Mouse (Mus musculus) forebrain, postnatal 0 days (tissue): ENCODE measurements at regions not wholly inside any gene's neighbourhood (a gene's known extent, or its start where the extent isn't known, plus 50 kb on each side); places are given as distances from the start of the nearest gene placed in this dataset.
A peak's percentile ranks its signal among the peaks of the same experiment; 100 is the strongest.

Experiments used
- ATAC-seq: fragments of 200-750 bp; cut with Nextera tagmentation; 2 replicates; pipeline ENCODE4 v1.8.0; 2017; ENCODE audit warnings: mild to moderate bottlenecking, moderate library complexity
- DNase-seq: peaks from one replicate; pipeline ENCODE4 v3.0.0-alpha.2; 2015
- H3K27ac ChIP-seq: fragments of 300-500 bp; sonication (generic); 2 replicates; pipeline ENCODE4 v1.5.1; 2014; ENCODE audit warnings: low read depth, mild to moderate bottlenecking, antibody characterized with exemption, low read length, moderate library complexity, mixed read lengths
- H3K27me3 ChIP-seq: fragments of 300-500 bp; sonication (generic); 2 replicates; pipeline ENCODE4 v1.6.1; 2014; ENCODE audit warnings: mild to moderate bottlenecking, low read length, mixed read lengths; ENCODE audit not compliant: insufficient read depth
- H3K36me3 ChIP-seq: fragments of 300-500 bp; sonication (generic); 2 replicates; pipeline ENCODE4 v1.6.1; 2014; ENCODE audit warnings: mild to moderate bottlenecking, moderate library complexity; ENCODE audit not compliant: insufficient read depth
- H3K4me1 ChIP-seq: fragments of 300-500 bp; sonication (generic); 2 replicates; pipeline ENCODE4 v1.6.1; 2014; ENCODE audit warnings: antibody characterized with exemption; ENCODE audit not compliant: insufficient read depth
- H3K4me2 ChIP-seq: fragments of 300-500 bp; sonication (generic); 2 replicates; pipeline ENCODE4 v1.6.1; 2014; ENCODE audit warnings: low read depth, mild to moderate bottlenecking, moderate library complexity
- H3K4me3 ChIP-seq: fragments of 300-500 bp; sonication (generic); 2 replicates; pipeline ENCODE4 v1.5.1; 2014; ENCODE audit warnings: low read depth, low read length, mixed read lengths
- H3K9ac ChIP-seq: fragments of 300-500 bp; sonication (generic); 2 replicates; pipeline ENCODE4 v1.6.1; 2014; ENCODE audit warnings: mild to moderate bottlenecking
- H3K9me3 ChIP-seq: fragments of 300-500 bp; sonication (generic); 2 replicates; pipeline ENCODE4 v1.6.1; 2016; ENCODE audit warnings: low read length
- CTCF ChIP-seq: sonication (generic); IDR thresholded peaks from 2 replicates; pipeline ENCODE4 v1.5.1; 2016; ENCODE audit warnings: antibody characterized with exemption, control low read depth, low read depth
- WGBS: fragments of 180-500 bp; shearing (Covaris S2); extraction: QIAGEN DNeasy Blood & Tissue Kit; methylation state at CpG from one replicate; pipeline ENCODE4 v1.1.7; 2014; 5-methylcytosine and 5-hydroxymethylcytosine counted together

- Histone ChIP-seq H3K36me3 (no peaks in the 10 kb centered on the region), H3K4me1 (no peaks in the 10 kb centered on the region), H3K4me2 (no peak overlapping the region), H3K27me3 (no peaks in the 10 kb centered on the region), H3K9me3 (no peaks in the 10 kb centered on the region), H3K4me3 (no peak overlapping the region), H3K9ac (no peak overlapping the region), H3K27ac (no peak overlapping the region)
- DNase-seq (peak; percentile 61), ATAC-seq (peak; percentile 40)
- 31% methylated on average over 5 of the region's 5 CpGs for WGBS
- peak; percentile 68 for TF ChIP-seq CTCF
Measured at GRCm38 (mm10) chr6:133904501-133904900, 50.9 kb upstream of the Kap start.

- H3K27me3 ChIP-seq = no peaks in the 10 kb centered on the region
- no peak for ATAC-seq
- H3K36me3 ChIP-seq = no peaks in the 10 kb centered on the region
- H3K27ac ChIP-seq = no peak overlapping the region
- no peak overlapping the region for H3K9ac ChIP-seq
- no peak for DNase-seq
- no peak overlapping the region for H3K4me3 ChIP-seq
- H3K9me3 ChIP-seq = no peaks in the 10 kb centered on the region
- H3K4me2 ChIP-seq = no peak overlapping the region
- H3K4me1 ChIP-seq = no peaks in the 10 kb centered on the region
- TF ChIP-seq CTCF = no peak
- 94% methylated on average over 7 of the region's 7 CpGs for WGBS
Measured at GRCm38 (mm10) chr6:133934667-133935066, 81.1 kb upstream of the Kap start.

- no peak for TF ChIP-seq CTCF
- Histone ChIP-seq H3K36me3 (no peaks in the 10 kb centered on the region), H3K4me2 (no peak overlapping the region), H3K27me3 (no peaks in the 10 kb centered on the region), H3K27ac (no peak overlapping the region), H3K4me1 (no peaks in the 10 kb centered on the region), H3K9ac (no peak overlapping the region), H3K9me3 (no peaks in the 10 kb centered on the region), H3K4me3 (no peak overlapping the region)
- ATAC-seq = no peak
- 87% methylated on average over 2 of the region's 2 CpGs for WGBS
- no peak for DNase-seq
Measured at GRCm38 (mm10) chr6:133935671-133936070, 82.1 kb upstream of the Kap start.

GRCm38 (mm10) chr6:133959902-133960634, 75.4 kb upstream of the Etv6 start:
- Histone ChIP-seq H3K4me3 (no peak overlapping the region), H3K4me1 (no peaks in the 10 kb centered on the region), H3K9me3 (no peaks in the 10 kb centered on the region), H3K27me3 (no peaks in the 10 kb centered on the region), H3K9ac (no peak overlapping the region), H3K36me3 (no peaks in the 10 kb centered on the region), H3K27ac (no peak overlapping the region), H3K4me2 (no peak overlapping the region)
- no peak for TF ChIP-seq CTCF
- 84% methylated on average over 11 of the region's 11 CpGs for WGBS
- ATAC-seq (no peak), DNase-seq (no peak)

GRCm38 (mm10) chr6:133960713-133961112, 74.8 kb upstream of the Etv6 start:
- 28% methylated on average over 7 of the region's 7 CpGs for WGBS
- no peak overlapping the region for H3K27ac ChIP-seq
- no peaks in the 10 kb centered on the region for H3K36me3 ChIP-seq
- H3K9me3 ChIP-seq = no peaks in the 10 kb centered on the region
- ATAC-seq (peak; percentile 78; the same call in 1 of the 2 replicates), DNase-seq (peak; percentile 85)
- H3K4me1 ChIP-seq = no peaks in the 10 kb centered on the region
- no peak overlapping the region for H3K4me3 ChIP-seq
- no peak overlapping the region for H3K4me2 ChIP-seq
- TF ChIP-seq CTCF = peak; percentile 89
- no peak overlapping the region for H3K9ac ChIP-seq
- H3K27me3 ChIP-seq = no peaks in the 10 kb centered on the region

- Histone ChIP-seq H3K9me3 (no peaks in the 10 kb centered on the region), H3K4me2 (no peak overlapping the region), H3K4me3 (no peak overlapping the region), H3K27ac (no peak overlapping the region), H3K27me3 (no peaks in the 10 kb centered on the region), H3K4me1 (no peaks in the 10 kb centered on the region), H3K9ac (no peak overlapping the region), H3K36me3 (no peaks in the 10 kb centered on the region)
- ATAC-seq (no peak), DNase-seq (no peak)
- no peak for TF ChIP-seq CTCF
- WGBS = 87% methylated on average over 5 of the region's 5 CpGs
Measured at GRCm38 (mm10) chr6:133962641-133963040, 72.9 kb upstream of the Etv6 start.

- no peaks in the 10 kb centered on the region for H3K4me1 ChIP-seq
- TF ChIP-seq CTCF = no peak
- no peak overlapping the region for H3K9ac ChIP-seq
- no peak overlapping the region for H3K4me2 ChIP-seq
- ATAC-seq = no peak
- 78% methylated on average over 6 of the region's 6 CpGs for WGBS
- no peaks in the 10 kb centered on the region for H3K36me3 ChIP-seq
- H3K27me3 ChIP-seq = no peaks in the 10 kb centered on the region
- no peak overlapping the region for H3K4me3 ChIP-seq
- H3K9me3 ChIP-seq = no peaks in the 10 kb centered on the region
- H3K27ac ChIP-seq = no peak overlapping the region
- DNase-seq = no peak
Measured at GRCm38 (mm10) chr6:133963264-133963663, 72.2 kb upstream of the Etv6 start.

GRCm38 (mm10) chr6:133967286-133967685, 68.2 kb upstream of the Etv6 start:
- Histone ChIP-seq H3K4me3 (no peak overlapping the region), H3K27me3 (no peaks in the 10 kb centered on the region), H3K4me1 (no peaks in the 10 kb centered on the region), H3K9ac (no peak overlapping the region), H3K9me3 (no peaks in the 10 kb centered on the region), H3K27ac (no peak overlapping the region), H3K4me2 (no peak overlapping the region), H3K36me3 (no peaks in the 10 kb centered on the region)
- 93% methylated on average over 3 of the region's 3 CpGs for WGBS
- ATAC-seq = no peak
- DNase-seq = no peak
- no peak for TF ChIP-seq CTCF
